Mouse (Mus musculus): ENCODE data around the gene Slc2a3. TPM values are rescaled to one million over a fixed set of nuclear protein-coding genes. Genes with fewer than 3 reads are reported as not detected.

The Slc2a3 gene
- polyA plus RNA-seq, 2 experiments: 46.5 to 71.6 TPM

GRCm38 (mm10) chr6:122695398-122695797 is 106.0 kb downstream of the Slc2a3 start:
- H3K9me3 ChIP-seq (ENCODE audit: control insufficient read depth, low read length): no peaks in the 10 kb centered on the region
- H3K4me3 ChIP-seq (replicated peaks; ENCODE audit: low read length): no peak overlapping the region
- DNase-seq (ENCODE audit: low spot score): no peak
- no peak overlapping the region for H3K4me2 ChIP-seq (replicated peaks; ENCODE audit: low read depth, low read length, severe bottlenecking)
- no peak overlapping the region for H3K9ac ChIP-seq (ENCODE audit: low read depth, low read length, severe bottlenecking)
- H3K27ac ChIP-seq (replicated peaks; ENCODE audit: low read depth, low read length): no peak overlapping the region
- 83% methylated on average over 3 of the region's 3 CpGs for WGBS
- no peak for ATAC-seq (ENCODE audit: low FRiP score, low read depth)
- H3K27me3 ChIP-seq (ENCODE audit: control insufficient read depth, insufficient read depth, low read length): no peaks in the 10 kb centered on the region
- no peaks in the 10 kb centered on the region for H3K4me1 ChIP-seq (ENCODE audit: control insufficient read depth, insufficient read depth, low read length)
- no peak for TF ChIP-seq POLR2A (IDR thresholded peaks at IDR 0.05; ENCODE audit: borderline replicate concordance, extremely low read depth, insufficient read depth, insufficient read length)
- no peaks in the 10 kb centered on the region for H3K36me3 ChIP-seq (ENCODE audit: control insufficient read depth, insufficient read depth, low read length)

- Histone ChIP-seq H3K36me3 (ENCODE audit: control insufficient read depth, insufficient read depth, low read length) (no peaks in the 10 kb centered on the region), H3K4me2 (replicated peaks; ENCODE audit: low read depth, low read length, severe bottlenecking) (no peak overlapping the region), H3K4me3 (replicated peaks; ENCODE audit: low read length) (no peak overlapping the region), H3K4me1 (ENCODE audit: control insufficient read depth, insufficient read depth, low read length) (no peaks in the 10 kb centered on the region), H3K27me3 (ENCODE audit: control insufficient read depth, insufficient read depth, low read length) (no peaks in the 10 kb centered on the region), H3K27ac (replicated peaks; ENCODE audit: low read depth, low read length) (no peak overlapping the region), H3K9me3 (ENCODE audit: control insufficient read depth, low read length) (no peaks in the 10 kb centered on the region), H3K9ac (ENCODE audit: low read depth, low read length, severe bottlenecking) (no peak overlapping the region)
- no peak for ATAC-seq (ENCODE audit: low FRiP score, low read depth)
- no peak for DNase-seq (ENCODE audit: low spot score)
- TF ChIP-seq POLR2A (IDR thresholded peaks at IDR 0.05; ENCODE audit: borderline replicate concordance, extremely low read depth, insufficient read depth, insufficient read length): no peak
- WGBS: 77% methylated on average over 5 of the region's 5 CpGs
Observed at GRCm38 (mm10) chr6:122690082-122690481, 111.4 kb downstream of the Slc2a3 start.

- Histone ChIP-seq H3K36me3 (ENCODE audit: control insufficient read depth, insufficient read depth, low read length) (no peaks in the 10 kb centered on the region), H3K9ac (ENCODE audit: low read depth, low read length, severe bottlenecking) (no peak overlapping the region), H3K4me3 (replicated peaks; ENCODE audit: low read length) (no peak overlapping the region), H3K4me2 (replicated peaks; ENCODE audit: low read depth, low read length, severe bottlenecking) (no peak overlapping the region), H3K27me3 (ENCODE audit: control insufficient read depth, insufficient read depth, low read length) (no peaks in the 10 kb centered on the region), H3K4me1 (ENCODE audit: control insufficient read depth, insufficient read depth, low read length) (no peaks in the 10 kb centered on the region), H3K27ac (replicated peaks; ENCODE audit: low read depth, low read length) (no peak overlapping the region), H3K9me3 (ENCODE audit: control insufficient read depth, low read length) (no peaks in the 10 kb centered on the region)
- WGBS: 83% methylated on average over 6 of the region's 6 CpGs
- no peak for DNase-seq (ENCODE audit: low spot score)
- TF ChIP-seq POLR2A (IDR thresholded peaks at IDR 0.05; ENCODE audit: borderline replicate concordance, extremely low read depth, insufficient read depth, insufficient read length): no peak
- no peak for ATAC-seq (ENCODE audit: low FRiP score, low read depth)
Observed at GRCm38 (mm10) chr6:122689411-122690055, 111.9 kb downstream of the Slc2a3 start.

- H3K27ac ChIP-seq (replicated peaks; ENCODE audit: low read depth, low read length): no peak overlapping the region
- H3K9ac ChIP-seq (ENCODE audit: low read depth, low read length, severe bottlenecking): no peak overlapping the region
- H3K27me3 ChIP-seq (ENCODE audit: control insufficient read depth, insufficient read depth, low read length): no peaks in the 10 kb centered on the region
- H3K4me1 ChIP-seq (ENCODE audit: control insufficient read depth, insufficient read depth, low read length): no peaks in the 10 kb centered on the region
- no peak for ATAC-seq (ENCODE audit: low FRiP score, low read depth)
- no peak for DNase-seq (ENCODE audit: low spot score)
- 89% methylated on average over 13 of the region's 13 CpGs for WGBS
- H3K9me3 ChIP-seq (ENCODE audit: control insufficient read depth, low read length): no peaks in the 10 kb centered on the region
- TF ChIP-seq POLR2A (IDR thresholded peaks at IDR 0.05; ENCODE audit: borderline replicate concordance, extremely low read depth, insufficient read depth, insufficient read length): no peak
- H3K36me3 ChIP-seq (ENCODE audit: control insufficient read depth, insufficient read depth, low read length): no peaks in the 10 kb centered on the region
- H3K4me2 ChIP-seq (replicated peaks; ENCODE audit: low read depth, low read length, severe bottlenecking): no peak overlapping the region
- H3K4me3 ChIP-seq (replicated peaks; ENCODE audit: low read length): no peak overlapping the region
Observed at GRCm38 (mm10) chr6:122686709-122687108, 114.7 kb downstream of the Slc2a3 start.

- ATAC-seq (ENCODE audit: low FRiP score, low read depth) (no peak), DNase-seq (ENCODE audit: low spot score) (no peak)
- TF ChIP-seq POLR2A (IDR thresholded peaks at IDR 0.05; ENCODE audit: borderline replicate concordance, extremely low read depth, insufficient read depth, insufficient read length): no peak
- no peaks in the 10 kb centered on the region for H3K36me3 ChIP-seq (ENCODE audit: control insufficient read depth, insufficient read depth, low read length)
- H3K4me2 ChIP-seq (replicated peaks; ENCODE audit: low read depth, low read length, severe bottlenecking): no peak overlapping the region
- no peaks in the 10 kb centered on the region for H3K9me3 ChIP-seq (ENCODE audit: control insufficient read depth, low read length)
- H3K4me3 ChIP-seq (replicated peaks; ENCODE audit: low read length): no peak overlapping the region
- no peaks in the 10 kb centered on the region for H3K4me1 ChIP-seq (ENCODE audit: control insufficient read depth, insufficient read depth, low read length)
- WGBS: 88% methylated on average over 3 of the region's 3 CpGs
- H3K9ac ChIP-seq (ENCODE audit: low read depth, low read length, severe bottlenecking): no peak overlapping the region
- H3K27me3 ChIP-seq (ENCODE audit: control insufficient read depth, insufficient read depth, low read length): no peaks in the 10 kb centered on the region
- H3K27ac ChIP-seq (replicated peaks; ENCODE audit: low read depth, low read length): no peak overlapping the region
Observed at GRCm38 (mm10) chr6:122682646-122683045, 118.8 kb downstream of the Slc2a3 start.

Small RNA genes lying within 50 kb of the gene (microRNA-seq; reads per million reads assigned to microRNA genes)
- gene Mir7231: not detected

Other genes with a start within 250 kb of the Slc2a3 start
- 0.23 TPM in 2 replicates for gene Aicda, start 247.8 kb downstream of the Slc2a3 start, polyA plus RNA-seq (2012; rRNA removed)
- gene Aicda, start 247.8 kb downstream of the Slc2a3 start, polyA plus RNA-seq (2014; fragmentation: Nextera tagmentation; extraction: Ambion mirVana): 0.19 and 0.50 TPM in 2 replicates
- gene Apobec1, start 199.2 kb downstream of the Slc2a3 start, polyA plus RNA-seq (2012; rRNA removed): 7.2 TPM in 2 replicates
- 3.5 and 5.9 TPM in 2 replicates for gene Apobec1, start 199.2 kb downstream of the Slc2a3 start, polyA plus RNA-seq (2014; fragmentation: Nextera tagmentation; extraction: Ambion mirVana)
- gene Gdf3, start 191.6 kb downstream of the Slc2a3 start, polyA plus RNA-seq (2012; rRNA removed): 0.20 and 0.24 TPM in 2 replicates
- gene Gdf3, start 191.6 kb downstream of the Slc2a3 start, polyA plus RNA-seq (2014; fragmentation: Nextera tagmentation; extraction: Ambion mirVana): 0.11 and 0.21 TPM in 2 replicates
- gene Dppa3, start 175.2 kb downstream of the Slc2a3 start, polyA plus RNA-seq (2012; rRNA removed): 0.10 TPM in 1 of 2 replicates, not detected in the other
- gene Dppa3, start 175.2 kb downstream of the Slc2a3 start, polyA plus RNA-seq (2014; fragmentation: Nextera tagmentation; extraction: Ambion mirVana): not detected in 2 replicates
- 0.40 and 0.47 TPM in 2 replicates for gene Nanog, start 94.2 kb downstream of the Slc2a3 start, polyA plus RNA-seq (2012; rRNA removed)
- 0.21 and 0.37 TPM in 2 replicates for gene Nanog, start 94.2 kb downstream of the Slc2a3 start, polyA plus RNA-seq (2014; fragmentation: Nextera tagmentation; extraction: Ambion mirVana)
- 13.4 and 15.1 TPM in 2 replicates for gene Foxj2, start 18.3 kb upstream of the Slc2a3 start, polyA plus RNA-seq (2012; rRNA removed)
- gene Foxj2, start 18.3 kb upstream of the Slc2a3 start, polyA plus RNA-seq (2014; fragmentation: Nextera tagmentation; extraction: Ambion mirVana): 9.3 and 11.8 TPM in 2 replicates
- 4.1 and 5.0 TPM in 2 replicates for gene C3ar1, start 54.5 kb upstream of the Slc2a3 start, polyA plus RNA-seq (2012; rRNA removed)
- gene C3ar1, start 54.5 kb upstream of the Slc2a3 start, polyA plus RNA-seq (2014; fragmentation: Nextera tagmentation; extraction: Ambion mirVana): 4.7 and 5.0 TPM in 2 replicates
- 49.3 and 54.9 TPM in 2 replicates for gene Necap1, start 72.8 kb upstream of the Slc2a3 start, polyA plus RNA-seq (2012; rRNA removed)
- 58.3 and 58.9 TPM in 2 replicates for gene Necap1, start 72.8 kb upstream of the Slc2a3 start, polyA plus RNA-seq (2014; fragmentation: Nextera tagmentation; extraction: Ambion mirVana)
- 3.4 and 3.8 TPM in 2 replicates for gene Clec4a1, start 120.2 kb upstream of the Slc2a3 start, polyA plus RNA-seq (2012; rRNA removed)
- 4.2 and 6.2 TPM in 2 replicates for gene Clec4a1, start 120.2 kb upstream of the Slc2a3 start, polyA plus RNA-seq (2014; fragmentation: Nextera tagmentation; extraction: Ambion mirVana)
- gene Clec4a3, start 150.9 kb upstream of the Slc2a3 start, polyA plus RNA-seq (2012; rRNA removed): 1.3 and 1.4 TPM in 2 replicates
- 4.0 and 4.4 TPM in 2 replicates for gene Clec4a3, start 150.9 kb upstream of the Slc2a3 start, polyA plus RNA-seq (2014; fragmentation: Nextera tagmentation; extraction: Ambion mirVana)
- not detected in 2 replicates for gene Clec4a4, start 188.7 kb upstream of the Slc2a3 start, polyA plus RNA-seq (2012; rRNA removed)
- gene Clec4a4, start 188.7 kb upstream of the Slc2a3 start, polyA plus RNA-seq (2014; fragmentation: Nextera tagmentation; extraction: Ambion mirVana): not detected in 2 replicates
- not detected in 2 replicates for gene Clec4b1, start 248.3 kb upstream of the Slc2a3 start, polyA plus RNA-seq (2012; rRNA removed)
- gene Clec4b1, start 248.3 kb upstream of the Slc2a3 start, polyA plus RNA-seq (2014; fragmentation: Nextera tagmentation; extraction: Ambion mirVana): not detected in 2 replicates